Mouse (Mus musculus) bone marrow, adult 2 months (tissue): Measurements from ENCODE around the gene Trpm6.

Experiments
- CTCF ChIP-seq: fragments of 200-500 bp; IDR thresholded peaks from 2 replicates; pipeline ENCODE4 v1.5.1; 2011; ENCODE audit warnings: low read length, control low read depth; ENCODE audit not compliant: control insufficient read depth, insufficient read depth
- POLR2A ChIP-seq: fragments of 200-500 bp; IDR thresholded peaks from 2 replicates; pipeline ENCODE4 v1.6.1; 2011; ENCODE audit warnings: low read depth, mild to moderate bottlenecking, control low read depth, low read length, borderline replicate concordance; ENCODE audit not compliant: control insufficient read depth

GRCm38 (mm10) chr19:18735901-18736300 is 13.9 kb upstream of the Trpm6 start:
- TF ChIP-seq CTCF (no peak), POLR2A (no peak)
